Mouse (Mus musculus): Measurements from ENCODE around the gene Fam160a2.

DNA sequence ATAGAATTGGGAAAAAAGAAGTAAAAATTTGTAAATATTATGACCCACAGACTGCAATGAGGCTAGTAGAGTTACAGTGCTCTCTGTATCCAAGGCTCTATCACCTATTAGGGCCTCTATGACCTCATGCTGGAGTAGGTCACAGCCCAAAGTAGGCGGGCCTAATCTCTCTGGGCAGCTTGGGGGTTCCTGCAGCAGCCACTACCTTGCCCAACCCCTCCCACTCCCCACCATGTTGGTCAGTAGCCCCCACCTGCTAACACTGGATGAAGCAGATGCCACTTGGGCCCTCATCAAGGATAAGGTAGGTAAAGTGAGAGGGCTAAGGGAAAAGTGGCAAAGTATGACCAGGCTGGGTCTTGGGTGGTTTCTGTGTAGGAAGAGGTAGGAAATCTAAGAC is 25.0 kb downstream of the Fam160a2 start, which contains the start of gene Gm5901:
- no peak for TF ChIP-seq CTCF (IDR thresholded peaks at IDR 0.05; ENCODE audit: low read depth, low read length)
- no peak for TF ChIP-seq POLR2A (IDR thresholded peaks at IDR 0.05; ENCODE audit: extremely low read depth, insufficient read depth, low read length)

Measured in liver, adult 2 months (tissue).